Mouse (Mus musculus): ENCODE results near the gene Rpl12.

The Rpl12 gene

DNA sequence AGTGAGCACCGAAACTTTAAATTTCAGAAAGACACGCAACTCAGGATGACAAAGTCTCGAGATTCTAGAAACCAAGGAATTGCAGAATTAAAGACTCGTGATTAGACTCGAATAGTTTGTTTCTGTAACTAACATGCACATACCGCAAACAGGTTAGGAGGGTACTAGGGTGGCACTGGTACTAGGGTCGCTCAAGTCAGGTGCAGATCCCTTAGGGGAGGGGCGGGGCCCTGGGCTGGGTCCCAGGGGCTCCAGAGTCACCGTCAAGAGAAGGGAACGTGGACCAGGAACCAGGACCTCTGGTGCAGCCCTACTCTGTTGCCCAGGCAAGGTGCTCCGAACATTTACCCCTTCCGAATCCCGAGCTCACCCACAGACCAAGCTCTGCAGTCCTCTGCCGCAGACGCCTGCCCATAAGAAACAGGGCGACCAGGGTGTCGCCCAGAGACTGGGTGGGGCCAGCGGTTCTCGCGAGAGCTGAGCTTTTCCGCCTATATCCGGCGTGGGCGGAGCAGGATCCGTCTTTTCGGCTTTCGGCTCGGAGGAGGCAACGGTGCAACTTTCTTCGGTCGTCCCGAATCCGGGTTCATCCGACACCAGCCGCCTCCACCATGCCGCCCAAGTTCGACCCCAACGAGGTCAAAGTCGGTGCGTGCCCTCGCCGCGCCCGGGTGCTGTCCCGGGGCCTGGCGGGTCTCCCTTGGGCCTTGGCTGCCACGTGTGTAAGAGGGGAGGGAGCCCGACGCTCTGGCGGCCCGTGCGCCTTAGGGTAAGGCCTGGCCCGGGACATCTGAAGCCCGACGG, at the start of gene Rpl12, which contains the start of gene Lrsam1:
Rpl12 (plus strand) TSS at position 368 of the 804 bp plus-strand sequence.
Lrsam1 (minus strand) TSS at position 423 of the 804 bp plus-strand sequence.
- peak; percentile 96 for DNase-seq (ENCODE audit: low read depth, low spot score)

DNA sequence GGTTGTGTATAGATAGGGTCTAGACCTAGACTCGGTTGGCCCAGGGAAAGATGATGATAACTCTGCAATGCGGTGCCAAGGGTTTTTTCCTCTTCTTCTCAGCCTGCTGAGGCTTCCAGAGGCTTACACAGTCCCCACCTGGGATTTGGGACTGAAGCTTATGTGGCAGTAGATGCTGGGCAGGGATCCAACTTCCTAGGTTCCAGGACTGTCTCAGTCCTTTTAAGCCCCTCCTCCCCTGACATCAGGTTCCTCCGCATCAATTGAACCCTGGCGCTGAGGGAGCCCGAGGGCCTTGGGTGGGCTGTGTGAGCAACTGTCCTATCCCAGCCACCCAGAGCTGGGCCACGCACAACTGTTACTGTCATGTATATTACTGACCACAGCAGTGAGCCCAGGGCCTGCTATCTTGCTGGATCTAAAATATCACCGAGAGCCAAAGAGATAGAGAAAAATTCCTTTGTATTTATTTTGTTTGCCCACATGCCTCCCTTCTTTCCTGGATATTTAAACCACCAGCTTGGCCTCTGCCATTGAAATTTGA, 49.6 kb upstream of the Rpl12 start:
- DNase-seq (ENCODE audit: low read depth, low spot score), result no peak

DNA sequence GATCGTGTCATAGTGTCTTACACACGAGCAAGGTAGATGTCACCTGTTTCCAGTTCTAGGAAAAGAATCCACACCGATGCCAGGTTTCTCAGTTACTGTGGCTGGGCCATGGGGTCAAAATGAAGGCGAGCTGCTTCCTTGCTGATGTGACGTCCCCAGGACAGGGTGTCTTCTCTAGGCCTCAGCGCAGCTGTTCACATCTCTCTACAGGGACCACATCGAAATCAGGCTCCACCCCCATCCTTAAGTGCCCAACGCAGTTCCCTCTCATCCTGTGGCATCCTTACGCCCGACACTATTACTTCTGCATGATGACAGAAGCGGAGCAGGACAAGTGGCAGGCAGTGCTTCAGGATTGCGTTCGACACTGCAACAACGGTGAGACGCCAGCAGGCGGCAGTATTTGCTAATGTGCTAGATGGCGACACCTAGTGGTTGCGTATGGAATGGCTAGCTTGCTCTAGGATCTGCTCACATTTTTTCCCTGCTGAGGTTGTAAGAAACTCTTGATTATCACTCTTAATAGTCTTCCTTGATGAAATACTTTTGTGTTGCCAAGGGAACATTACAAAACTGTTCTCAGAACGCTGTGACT, 49.1 kb upstream of the Rpl12 start:
- DNase-seq (ENCODE audit: low read depth, low spot score), result peak; percentile 86

DNA sequence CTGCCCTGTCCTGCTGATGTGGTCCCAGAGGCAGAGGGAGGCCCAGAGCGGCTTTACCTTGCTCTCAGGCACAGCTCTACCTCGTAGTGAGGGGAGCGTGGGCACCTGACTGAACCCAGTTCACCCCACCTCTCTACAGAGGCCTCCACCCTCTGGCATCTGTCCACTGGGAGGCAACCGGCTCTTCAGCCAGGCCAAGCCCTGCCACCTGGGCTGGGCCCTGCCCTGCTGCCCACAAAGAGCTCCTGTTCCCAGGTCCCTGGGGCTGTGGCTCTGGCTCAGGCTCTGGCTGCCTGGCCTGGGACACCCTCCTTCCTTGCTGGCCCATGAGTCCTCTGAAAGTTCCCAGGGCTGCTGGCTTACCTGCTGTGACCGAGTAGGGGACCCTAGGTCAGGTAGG, 47.0 kb upstream of the Rpl12 start:
- DNase-seq (ENCODE audit: low read depth, low spot score), result no peak

DNA sequence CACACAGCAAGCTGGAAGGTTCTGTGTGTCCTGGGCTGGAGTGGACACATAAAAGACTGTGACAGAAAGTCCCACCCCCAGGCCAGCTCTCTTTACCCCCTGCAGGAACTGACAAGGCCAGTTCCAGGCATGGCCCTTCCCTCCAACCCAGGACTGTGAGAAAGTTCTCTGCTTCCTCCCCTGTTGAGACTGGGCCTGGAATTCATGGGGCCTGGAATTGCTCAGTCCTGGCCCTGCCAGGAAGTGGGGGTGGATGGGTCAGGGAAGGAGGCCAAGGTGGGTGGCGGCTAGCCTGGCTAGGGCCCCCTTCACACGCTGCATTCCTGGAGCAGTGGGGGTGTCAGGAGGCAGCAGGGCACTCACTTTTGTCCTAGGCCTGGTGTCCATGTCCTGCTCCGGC, 46.5 kb upstream of the Rpl12 start:
- peak; percentile 56 for DNase-seq (ENCODE audit: low read depth, low spot score)

DNA sequence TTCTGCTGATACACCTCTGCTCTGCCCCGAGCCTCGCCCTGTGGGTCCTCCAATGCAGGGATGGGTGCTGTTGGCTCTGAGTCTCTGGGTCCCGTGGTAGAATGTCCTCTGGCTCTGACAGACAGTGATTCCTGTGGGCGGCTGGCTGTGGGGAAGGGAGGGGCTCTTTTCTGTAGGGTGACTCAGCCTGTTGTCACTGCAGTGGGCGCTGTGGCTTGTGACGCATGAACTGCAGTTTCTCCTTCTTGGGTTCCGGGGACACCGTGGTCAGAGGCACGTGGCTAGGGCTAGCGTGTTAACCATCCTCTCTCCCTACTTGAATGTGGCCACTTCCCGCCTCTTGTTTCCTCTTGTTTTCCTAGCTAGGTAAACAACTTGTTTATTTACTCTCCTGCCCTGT, 43.8 kb upstream of the Rpl12 start:
- DNase-seq (ENCODE audit: low read depth, low spot score), result peak; percentile 55

DNA sequence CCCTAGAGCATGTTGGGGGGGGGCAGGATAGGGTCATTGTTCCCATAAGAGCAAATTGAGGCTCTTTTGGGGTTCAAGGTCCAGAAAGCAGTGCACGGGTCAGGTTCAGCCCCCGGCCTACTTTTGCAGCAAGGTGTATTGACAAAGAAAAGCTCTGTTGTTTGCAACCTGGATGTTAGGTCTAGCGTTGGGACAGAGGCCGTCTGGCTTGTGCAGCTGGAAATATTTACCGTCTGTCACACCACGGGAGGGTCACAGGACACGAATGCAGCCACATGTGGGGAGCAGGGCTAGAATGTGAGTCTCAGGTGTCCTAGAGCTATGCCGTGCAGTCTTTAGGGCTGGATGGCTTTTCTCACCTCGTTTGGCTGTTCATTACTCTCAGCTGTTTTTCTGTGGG, 43.0 kb upstream of the Rpl12 start:
- no peak for DNase-seq (ENCODE audit: low read depth, low spot score)

DNA sequence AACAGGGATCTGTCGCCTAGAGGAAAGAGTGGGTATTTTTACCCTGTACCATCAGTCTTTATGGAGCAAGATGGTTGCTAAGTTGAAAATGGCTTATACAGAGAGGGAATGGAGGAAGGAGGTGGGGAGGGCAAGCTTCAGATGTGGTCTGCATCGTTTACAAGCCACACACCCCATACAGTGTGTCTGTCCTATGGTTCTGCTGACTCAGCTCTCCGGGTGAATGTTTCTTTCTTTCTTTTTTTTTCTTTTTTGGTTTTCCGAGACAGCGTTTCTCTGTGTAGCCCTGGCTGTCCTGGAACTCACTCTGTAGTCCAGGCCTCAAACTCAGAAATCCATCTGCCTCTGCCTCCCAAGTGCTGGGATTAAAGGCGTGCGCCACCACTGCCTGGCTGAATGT, 40.1 kb upstream of the Rpl12 start:
- no peak for DNase-seq (ENCODE audit: low read depth, low spot score)

DNA sequence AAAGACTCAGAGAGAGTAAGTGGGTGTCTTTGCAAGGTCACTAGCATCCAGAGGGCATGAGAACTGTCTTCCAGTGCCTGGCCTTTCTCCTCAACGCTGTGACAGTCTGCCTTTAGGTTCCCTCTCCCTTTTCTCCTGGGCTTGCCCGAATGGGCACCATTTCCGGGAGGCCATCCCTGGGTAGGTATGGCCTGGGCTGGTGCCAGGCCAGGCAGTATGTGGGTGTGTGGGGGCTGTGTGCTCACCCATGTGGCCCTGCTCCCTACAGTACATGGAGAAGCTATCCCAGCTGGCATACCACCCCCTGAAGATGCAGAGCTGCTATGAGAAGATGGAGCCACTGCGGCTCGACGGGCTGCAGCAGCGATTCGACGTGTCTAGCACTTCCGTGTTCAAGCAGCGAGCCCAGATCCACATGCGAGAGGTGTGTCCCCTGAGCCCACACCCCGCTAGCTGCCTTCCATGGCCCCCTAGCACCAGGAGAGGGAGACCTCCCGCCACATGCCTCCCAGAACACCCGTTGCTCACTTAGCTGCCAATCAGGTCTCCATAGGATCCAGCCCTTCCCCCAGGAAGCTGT, 39.5 kb upstream of the Rpl12 start:
- DNase-seq (ENCODE audit: low read depth, low spot score), result no peak

DNA sequence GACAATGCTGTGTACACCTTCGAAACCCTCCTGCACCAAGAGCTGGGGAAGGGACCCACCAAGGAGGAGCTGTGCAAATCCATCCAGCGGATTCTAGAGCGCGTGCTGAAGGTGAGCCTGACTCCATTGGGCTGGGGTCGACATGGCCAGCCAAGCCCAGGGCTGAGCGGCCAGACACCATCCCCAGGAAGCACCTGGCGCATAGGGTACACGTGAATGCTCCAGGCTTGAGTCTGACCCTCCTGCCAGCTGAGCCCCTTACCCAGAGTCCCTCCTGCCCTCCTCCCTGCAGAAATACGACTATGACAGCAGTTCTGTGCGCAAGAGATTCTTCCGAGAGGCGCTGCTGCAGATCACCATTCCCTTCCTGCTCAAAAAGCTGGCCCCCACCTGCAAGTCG, 38.8 kb upstream of the Rpl12 start:
- DNase-seq (ENCODE audit: low read depth, low spot score), result no peak

DNA sequence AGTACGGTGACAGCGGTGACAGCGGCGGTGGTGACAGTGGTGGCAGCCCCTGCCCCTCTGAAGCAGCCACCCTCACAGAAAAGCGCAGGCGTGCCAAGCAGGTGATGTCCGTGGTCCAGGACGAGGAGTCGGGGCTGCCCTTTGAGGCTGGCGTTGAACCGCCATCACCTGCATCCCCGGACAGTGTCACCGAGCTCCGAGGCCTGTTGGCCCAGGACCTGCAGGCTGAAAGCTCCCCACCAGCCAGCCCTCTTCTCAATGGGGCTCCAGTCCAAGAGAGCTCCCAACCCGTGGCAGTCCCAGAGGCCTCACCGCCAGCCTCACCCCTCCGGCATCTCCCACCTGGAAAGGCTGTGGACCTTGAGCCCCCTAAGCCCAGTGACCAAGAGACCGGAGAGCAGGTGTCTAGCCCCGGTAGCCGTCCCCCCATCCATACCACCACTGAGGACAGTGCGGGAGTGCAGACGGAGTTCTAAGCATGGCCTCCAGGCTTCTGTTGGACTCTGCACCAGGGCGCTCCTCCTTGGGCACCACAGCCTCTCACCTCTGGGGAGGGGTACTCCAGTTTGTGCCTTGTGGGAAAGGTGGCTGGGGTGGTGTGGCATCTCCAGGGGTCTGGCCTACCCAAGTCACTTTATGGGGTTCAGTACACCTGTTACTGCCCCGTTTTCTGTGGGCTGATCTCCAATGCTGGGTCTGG, 37.7 kb upstream of the Rpl12 start:
- DNase-seq (ENCODE audit: low read depth, low spot score), result no peak

DNA sequence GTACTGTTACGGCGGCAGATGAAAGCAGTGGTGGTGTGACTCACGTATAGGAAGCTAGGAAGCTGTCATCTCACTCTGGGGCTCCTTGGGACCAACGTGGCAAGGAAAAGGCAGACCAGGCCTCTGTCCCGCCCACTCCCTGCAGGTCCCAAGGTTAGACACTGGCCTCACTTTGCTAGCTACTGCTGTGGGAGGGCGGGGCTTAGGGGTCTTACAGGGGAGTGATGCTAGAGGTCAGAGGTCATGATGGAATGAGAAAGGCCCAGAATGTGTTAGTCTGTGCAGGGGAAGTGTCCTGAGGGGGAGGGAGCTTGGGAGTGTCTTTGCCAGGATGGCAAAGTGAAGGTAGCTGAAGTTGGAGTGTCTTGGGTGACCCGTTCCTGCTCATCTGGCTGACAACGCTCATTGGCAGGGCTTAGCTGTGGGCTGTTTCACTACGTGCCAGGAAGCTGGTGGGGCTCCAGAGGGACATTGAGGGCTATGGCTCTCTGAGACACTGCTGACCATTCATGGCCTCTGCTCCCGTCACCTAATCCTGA, 37.0 kb upstream of the Rpl12 start:
- DNase-seq (ENCODE audit: low read depth, low spot score), result no peak

DNA sequence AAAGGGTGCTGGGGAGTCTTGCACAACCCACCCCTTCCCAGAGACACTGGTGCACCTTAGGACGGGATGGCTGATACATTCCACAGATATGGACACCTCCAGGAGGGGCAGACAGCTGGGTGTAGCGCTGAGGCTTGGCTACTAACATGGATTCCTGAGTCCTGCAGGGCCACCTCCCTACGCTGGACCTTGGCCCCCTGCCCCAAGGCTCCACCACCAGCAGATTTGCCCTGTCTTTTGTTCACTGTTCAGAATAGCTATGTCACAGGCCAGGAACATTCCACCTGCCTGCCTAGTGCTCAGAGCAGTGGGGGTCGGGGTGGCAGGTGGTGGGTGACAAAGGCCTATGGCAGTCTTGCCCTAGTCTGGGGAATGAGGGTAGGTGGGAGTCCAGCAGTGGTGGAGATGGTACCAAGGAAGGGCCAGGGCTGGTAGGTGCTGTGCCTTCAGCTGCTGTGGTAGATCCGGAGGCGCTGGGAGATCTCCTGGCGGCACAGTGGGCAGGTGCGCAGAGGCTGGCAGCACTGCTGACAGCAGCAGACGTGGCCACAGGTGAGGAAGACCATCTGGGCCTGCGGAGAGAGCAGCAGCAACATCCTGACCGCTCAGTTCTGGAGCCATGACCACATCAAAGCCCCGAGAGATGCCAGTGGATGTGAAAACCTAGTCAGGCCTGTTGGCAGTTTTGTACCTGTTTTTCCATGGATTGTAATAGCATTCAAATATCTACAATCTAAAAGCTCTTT, 34.9 kb upstream of the Rpl12 start:
- DNase-seq (ENCODE audit: low read depth, low spot score), result no peak

DNA sequence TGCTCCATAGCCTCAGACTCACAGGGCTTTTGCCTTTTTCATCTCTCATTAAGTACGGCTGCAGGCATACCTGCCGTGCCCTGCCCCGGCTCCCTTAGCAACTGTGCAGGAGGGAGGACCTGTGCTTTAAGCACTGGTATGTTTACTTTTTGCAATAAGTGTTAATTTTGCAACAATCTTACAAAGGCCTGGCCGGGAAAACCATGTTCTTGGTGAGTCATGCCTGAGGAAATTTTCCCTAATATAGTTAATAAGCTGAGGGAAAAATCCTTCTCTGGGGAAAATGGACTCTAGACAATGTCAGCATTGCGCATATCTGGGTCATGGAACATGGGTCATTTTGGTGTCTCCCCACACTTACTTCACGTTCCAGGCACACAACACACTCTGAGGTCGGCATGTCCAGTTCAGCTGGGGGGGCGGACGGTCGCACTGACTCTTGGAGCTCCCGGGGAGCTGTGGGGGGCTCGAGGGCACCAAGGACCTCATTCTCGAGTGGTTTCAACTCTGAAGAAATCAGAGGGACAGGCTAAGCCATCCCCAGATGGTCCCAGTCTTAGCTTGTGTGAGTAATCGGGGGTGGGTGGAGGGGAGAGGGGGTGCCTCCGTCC, 33.6 kb upstream of the Rpl12 start:
- no peak for DNase-seq (ENCODE audit: low read depth, low spot score)

DNA sequence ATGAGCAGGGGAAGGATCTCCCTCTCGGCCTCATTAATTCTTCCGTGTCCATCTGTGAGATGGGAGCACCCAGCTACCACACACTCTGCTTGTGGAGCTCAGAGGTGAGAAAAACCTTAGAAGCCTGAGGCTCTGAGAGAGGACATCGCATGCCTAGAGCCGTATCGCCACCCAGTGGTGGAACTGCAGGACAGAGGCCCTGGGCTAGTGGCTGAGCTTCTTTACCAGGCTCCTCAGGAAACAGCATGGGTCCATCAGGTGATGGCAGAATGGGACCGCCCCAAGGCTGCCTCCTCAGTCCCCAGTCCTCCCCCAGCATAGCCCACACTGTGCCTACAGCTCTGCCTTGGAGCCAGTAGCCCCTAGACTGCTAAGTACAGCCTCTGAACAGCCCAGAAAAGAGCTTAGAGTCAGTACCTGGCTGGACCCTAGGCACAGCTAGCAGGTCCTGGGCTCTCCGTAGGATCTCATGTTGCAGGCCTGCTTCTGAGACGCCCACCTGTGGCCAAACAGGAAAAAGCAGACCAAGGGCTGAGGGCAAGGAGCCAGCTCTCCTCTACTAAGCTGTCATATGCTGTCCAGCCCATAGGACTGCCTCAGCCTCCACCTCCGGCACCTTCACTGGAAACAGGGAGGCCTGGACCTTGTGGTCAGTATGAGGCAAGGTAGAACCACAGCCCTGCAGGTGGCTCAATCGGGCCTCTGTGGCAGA, 33.0 kb upstream of the Rpl12 start:
- DNase-seq (ENCODE audit: low read depth, low spot score), result peak; percentile 49

DNA sequence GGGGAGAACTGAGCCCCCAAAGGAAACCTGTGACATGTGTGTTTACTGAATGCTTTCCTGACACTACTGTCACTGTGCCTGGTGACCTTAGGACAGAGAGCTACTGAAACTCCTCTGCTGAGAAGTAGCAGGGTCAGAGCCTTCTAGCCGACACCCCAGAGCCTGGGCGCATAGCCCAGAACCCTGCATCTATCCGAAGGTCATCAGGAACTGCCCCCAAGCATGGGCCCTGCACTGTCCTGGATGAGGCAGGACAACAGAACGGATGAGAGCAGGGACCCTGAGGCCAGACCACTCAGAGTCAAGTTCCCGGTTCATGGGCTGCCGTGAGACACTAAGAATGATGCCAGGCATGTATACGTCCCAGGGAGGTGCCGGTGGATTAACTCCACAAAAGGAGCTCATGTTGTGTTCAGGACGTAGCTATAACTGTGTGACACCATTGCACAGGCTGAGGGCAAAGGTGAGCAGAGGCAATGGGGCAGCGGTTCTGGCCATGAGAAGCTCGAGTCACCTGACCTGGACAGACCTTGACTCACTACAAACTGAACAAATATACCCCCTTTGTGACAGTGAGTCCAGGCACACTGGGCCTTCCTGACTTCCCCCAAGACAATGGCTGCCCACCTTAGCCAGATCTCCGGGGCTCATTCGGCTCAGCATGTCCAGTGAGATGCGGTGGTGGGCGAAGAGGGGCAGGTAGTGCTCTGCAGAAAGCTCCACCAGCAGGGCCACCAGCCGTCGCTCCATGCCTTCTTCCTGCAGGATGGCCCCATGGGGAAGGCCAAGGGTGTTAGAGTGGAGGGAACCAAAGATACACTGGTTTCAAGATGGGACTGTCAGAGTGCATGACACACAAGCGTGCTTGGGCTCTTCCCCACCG, 32.2 kb upstream of the Rpl12 start:
- no peak for DNase-seq (ENCODE audit: low read depth, low spot score)

DNA sequence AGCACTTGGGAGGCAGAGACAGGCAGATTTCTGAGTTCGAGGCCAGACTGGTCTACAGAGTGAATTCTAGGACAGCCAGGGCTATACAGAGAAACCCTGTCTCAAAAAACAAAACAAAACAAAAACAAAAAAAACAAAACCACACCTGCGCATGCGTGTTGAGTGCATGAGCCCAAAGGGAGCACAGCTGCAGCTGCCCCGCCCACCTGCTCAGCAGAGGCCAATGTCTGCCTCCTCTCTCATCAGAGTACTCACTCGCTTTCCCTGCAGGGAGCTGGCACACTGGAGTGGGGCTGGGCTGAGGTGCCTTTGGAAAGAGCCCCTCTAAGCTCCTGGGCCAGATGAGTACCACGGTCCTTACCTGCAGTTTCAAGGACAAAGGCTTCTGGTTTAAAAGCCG, 29.6 kb upstream of the Rpl12 start:
- no peak for DNase-seq (ENCODE audit: low read depth, low spot score)

DNA sequence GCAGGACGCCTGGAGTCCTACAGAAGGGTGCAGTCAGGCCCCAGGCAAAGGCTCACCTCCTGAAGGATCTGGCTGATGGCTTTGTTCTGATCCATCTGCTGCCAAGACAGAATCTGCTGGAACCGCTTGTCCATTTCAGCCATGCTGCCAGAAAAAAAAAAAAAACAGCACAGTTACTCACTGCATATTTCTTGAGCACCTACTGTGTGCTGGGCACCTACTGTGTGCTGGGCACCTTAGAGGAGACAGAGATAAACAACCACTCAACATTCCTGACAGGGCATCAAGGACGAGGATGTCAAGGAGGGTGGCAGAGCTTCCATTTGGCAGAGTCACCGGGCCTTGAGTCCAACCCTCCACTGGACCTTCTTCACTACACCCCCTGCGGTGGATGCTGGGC, 22.6 kb upstream of the Rpl12 start:
- DNase-seq (ENCODE audit: low read depth, low spot score), result no peak

DNA sequence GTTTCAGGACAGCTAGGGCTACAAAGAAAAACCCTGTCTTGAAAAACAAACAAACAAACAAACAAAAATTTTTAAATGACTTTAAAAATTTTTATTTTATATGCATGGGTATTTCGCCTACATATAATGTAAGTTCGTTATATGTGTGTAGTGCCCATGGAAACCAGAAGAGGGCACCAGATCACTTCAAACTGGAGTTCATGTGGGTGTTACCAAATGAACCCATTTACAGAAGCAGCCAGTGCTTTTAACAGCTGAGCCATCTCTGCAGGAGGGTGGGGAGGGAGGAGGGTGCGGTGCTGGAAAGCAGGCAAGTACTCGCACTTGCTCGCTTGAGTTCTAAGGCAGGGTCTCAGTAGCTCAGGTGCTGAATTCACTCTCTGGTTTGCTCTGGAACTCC, 21.9 kb upstream of the Rpl12 start:
- DNase-seq (ENCODE audit: low read depth, low spot score), result peak; percentile 34

All from skeletal muscle tissue, adult 2 months (tissue).